Mouse (Mus musculus) midbrain, embryonic 11.5 days (tissue): Measurements from ENCODE around the gene Ndufs5. TPM values are rescaled to one million over a fixed set of nuclear protein-coding genes. Genes with fewer than 3 reads are reported as not detected.

ENCODE experiments used
- ATAC-seq: fragments of 200-750 bp; cut with Nextera tagmentation; 2 replicates; pipeline ENCODE4 v1.8.0; 2017; ENCODE audit warnings: moderate TSS enrichment, moderate library complexity; ENCODE audit not compliant: low FRiP score
- DNase-seq: peaks from one replicate; pipeline ENCODE4 v3.0.0; 2015; ENCODE audit warnings: low spot score; ENCODE audit errors: missing footprints
- H3K27ac ChIP-seq: fragments of 300-500 bp; sonication (generic); 2 replicates; pipeline ENCODE4 v1.5.1; 2014; ENCODE audit warnings: low read depth, low read length
- H3K27me3 ChIP-seq: fragments of 300-500 bp; sonication (generic); 2 replicates; pipeline ENCODE4 v1.6.1; 2014; ENCODE audit warnings: mild to moderate bottlenecking, low read length, moderate library complexity, mixed read lengths; ENCODE audit not compliant: control insufficient read depth, insufficient read depth
- H3K36me3 ChIP-seq: fragments of 300-500 bp; sonication (generic); 2 replicates; pipeline ENCODE4 v1.6.1; 2014; ENCODE audit warnings: mild to moderate bottlenecking, low read length, moderate library complexity, mixed read lengths; ENCODE audit not compliant: control insufficient read depth, insufficient read depth
- H3K4me1 ChIP-seq: fragments of 300-500 bp; sonication (generic); 2 replicates; pipeline ENCODE4 v1.6.1; 2014; ENCODE audit warnings: low read length; ENCODE audit not compliant: control insufficient read depth, insufficient read depth
- H3K4me2 ChIP-seq: fragments of 300-500 bp; sonication (generic); 2 replicates; pipeline ENCODE4 v1.6.1; 2014; ENCODE audit warnings: mild to moderate bottlenecking, moderate library complexity
- H3K4me3 ChIP-seq: fragments of 300-500 bp; sonication (generic); 2 replicates; pipeline ENCODE4 v1.5.1; 2014; ENCODE audit warnings: low read depth, low read length
- H3K9ac ChIP-seq: fragments of 300-500 bp; sonication (generic); 2 replicates; pipeline ENCODE4 v1.6.1; 2014; ENCODE audit warnings: low read length
- H3K9me3 ChIP-seq: fragments of 300-500 bp; sonication (generic); 2 replicates; pipeline ENCODE4 v1.6.1; 2016; ENCODE audit warnings: low read length; ENCODE audit not compliant: control insufficient read depth
- WGBS: fragments of 180-500 bp; shearing (Covaris S2); extraction: QIAGEN DNeasy Blood & Tissue Kit; methylation state at CpG from one replicate; pipeline ENCODE4 v1.1.7; 2014; 5-methylcytosine and 5-hydroxymethylcytosine counted together
- polyA plus RNA-seq: library from polyadenylated mRNA; unstranded; fragments of >200 nt; fragmentation: Nextera tagmentation; extraction: Ambion mirVana; gene quantifications from 2 replicates; pipeline ENCODE4 v1.2.1, GENCODE M21; 2014

Gene Ndufs5
- polyA plus RNA-seq, 1 experiment from 2014 or later, result 315 TPM

GRCm38 (mm10) chr4:123664951-123665661 lies 52.9 kb downstream of the Ndufs5 start:
- WGBS, result under 1% methylated on average over 57 of the region's 58 CpGs
- Histone ChIP-seq H3K4me1 (peaks cover 46% of the 10 kb centered on the region), H3K27ac (peak overlapping the region; percentile 100), H3K27me3 (no peaks in the 10 kb centered on the region), H3K4me2 (peak overlapping the region; percentile 79), H3K4me3 (peak overlapping the region; percentile 97), H3K9ac (peak overlapping the region; percentile 100), H3K36me3 (no peaks in the 10 kb centered on the region), H3K9me3 (no peaks in the 10 kb centered on the region)
- ATAC-seq (peak; percentile 58), DNase-seq (peak; percentile 97)

- Histone ChIP-seq H3K4me1 (peaks cover 42% of the 10 kb centered on the region), H3K9me3 (no peaks in the 10 kb centered on the region), H3K9ac (peak overlapping the region; percentile 100), H3K4me3 (peak overlapping the region; percentile 97), H3K27me3 (no peaks in the 10 kb centered on the region), H3K27ac (peak overlapping the region; percentile 100), H3K4me2 (peak overlapping the region; percentile 79), H3K36me3 (no peaks in the 10 kb centered on the region)
- under 1% methylated on average over 108 of the region's 125 CpGs for WGBS
- peak; percentile 69 for ATAC-seq
- peak; percentile 96 for DNase-seq
These were observed 53.7 kb downstream of the Ndufs5 start for GRCm38 (mm10) chr4:123664021-123664950.

GRCm38 (mm10) chr4:123663688-123663965 lies 54.4 kb downstream of the Ndufs5 start:
- Histone ChIP-seq H3K4me3 (peak overlapping the region; percentile 97), H3K27me3 (no peaks in the 10 kb centered on the region)
- WGBS, result under 1% methylated on average over 12 of the region's 12 CpGs

GRCm38 (mm10) chr4:123662914-123663687 lies 54.9 kb downstream of the Ndufs5 start:
- DNase-seq (peak; percentile 94), ATAC-seq (peak; percentile 22; the same call in 1 of the 2 replicates)
- Histone ChIP-seq H3K4me2 (peak overlapping the region; percentile 79), H3K9ac (peak overlapping the region; percentile 100), H3K27ac (peak overlapping the region; percentile 100), H3K4me3 (peak overlapping the region; percentile 97), H3K9me3 (no peaks in the 10 kb centered on the region), H3K4me1 (peaks cover 42% of the 10 kb centered on the region), H3K36me3 (no peaks in the 10 kb centered on the region), H3K27me3 (no peaks in the 10 kb centered on the region)
- WGBS, result 1% methylated on average over 15 of the region's 15 CpGs

More at GRCm38 (mm10) chr4:123663688-123663965, 54.4 kb downstream of the Ndufs5 start:
- ATAC-seq, result no peak
- Histone ChIP-seq H3K27ac (peak overlapping the region; percentile 100), H3K4me1 (peaks cover 42% of the 10 kb centered on the region), H3K4me2 (peak overlapping the region; percentile 79), H3K9ac (peak overlapping the region; percentile 100), H3K36me3 (no peaks in the 10 kb centered on the region), H3K9me3 (no peaks in the 10 kb centered on the region)
- no peak for DNase-seq

Other genes starting within 250 kb of the Ndufs5 start
- gene Macf1, start 33.8 kb downstream of the Ndufs5 start, polyA plus RNA-seq, result 74.6 and 78.0 TPM in 2 replicates
- 108 and 120 TPM in 2 replicates for gene Akirin1, start 32.1 kb upstream of the Ndufs5 start, polyA plus RNA-seq
- 0.30 and 0.44 TPM in 2 replicates for gene Rhbdl2, start 69.7 kb upstream of the Ndufs5 start, polyA plus RNA-seq
- gene 4933427I04Rik, start 141.5 kb upstream of the Ndufs5 start, polyA plus RNA-seq, result 0.10 TPM in 1 of 2 replicates, not detected in the other
- 57.1 and 59.6 TPM in 2 replicates for gene Mycbp, start 186.6 kb upstream of the Ndufs5 start, polyA plus RNA-seq
- gene Rragc, start 199.2 kb upstream of the Ndufs5 start, polyA plus RNA-seq, result 48.5 and 51.6 TPM in 2 replicates
- not detected in 2 replicates for gene 4930535I16Rik, start 199.8 kb upstream of the Ndufs5 start, polyA plus RNA-seq